22 mouse cellular contexts compared by ENCODE assay signal in the genomic region with DNA sequence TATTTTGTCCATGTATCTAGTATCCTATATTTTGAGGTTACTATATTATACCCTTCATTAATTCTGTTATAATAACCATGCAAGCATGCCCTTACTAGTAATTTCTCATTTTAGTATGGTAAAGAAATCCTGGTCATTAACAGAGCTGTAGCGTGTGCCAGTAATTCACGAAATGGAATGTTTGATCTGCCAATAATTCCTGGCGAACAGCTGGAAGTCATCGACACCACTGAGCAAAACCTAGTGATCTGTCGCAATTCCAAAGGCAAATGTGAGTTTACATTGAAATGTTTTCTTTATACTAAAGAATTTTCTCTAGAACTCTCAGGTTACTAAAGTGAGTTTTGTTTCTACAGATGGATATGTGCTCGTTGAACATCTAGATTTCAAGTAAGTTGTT.
"Had no signal": no experiment of that assay in that cellular context is flagged by ENCODE, and none has a peak within 500 bp of the region (broad histone marks: within the 10 kb centered on the region; RNA-seq: fewer than 3 reads in every experiment).

No protein-coding gene starts in this region.

- H3K4me2 ChIP-seq: intestine, embryonic 15.5 days; kidney, embryonic 15.5 days; limb, embryonic 12.5 days; liver, embryonic 13.5 days; midbrain, embryonic 13.5 days; neural tube, embryonic 13.5 days; stomach, embryonic 15.5 days had no signal

- H3K36me3 ChIP-seq: intestine, embryonic 15.5 days; kidney, embryonic 15.5 days; limb, embryonic 12.5 days; liver, embryonic 13.5 days; midbrain, embryonic 10.5 days; stomach, embryonic 15.5 days had no signal

- ATAC-seq: intestine, embryonic 15.5 days; midbrain, embryonic 13.5 days; midbrain, embryonic 16.5 days had no signal

- H3K27ac ChIP-seq: intestine, embryonic 15.5 days; kidney, embryonic 15.5 days; left cerebral cortex, adult 2 months; limb, embryonic 12.5 days; liver, embryonic 13.5 days; midbrain, embryonic 10.5 days; midbrain, embryonic 13.5 days; neural tube, embryonic 13.5 days; stomach, embryonic 15.5 days had no signal

- H3K4me1 ChIP-seq: intestine, embryonic 15.5 days; kidney, embryonic 15.5 days; limb, embryonic 12.5 days; liver, embryonic 13.5 days; megakaryocyte, embryonic 14.5 days; midbrain, embryonic 10.5 days; neural tube, embryonic 13.5 days; stomach, embryonic 15.5 days had no signal

- H3K4me3 ChIP-seq: intestine, embryonic 15.5 days; kidney, embryonic 15.5 days; left cerebral cortex, adult 2 months; limb, embryonic 12.5 days; liver, embryonic 13.5 days; megakaryocyte, embryonic 14.5 days; midbrain, embryonic 10.5 days; midbrain, embryonic 13.5 days; myocyte; neural tube, embryonic 13.5 days; stomach, embryonic 15.5 days had no signal

- H3K9ac ChIP-seq: intestine, embryonic 15.5 days; kidney, embryonic 15.5 days; limb, embryonic 12.5 days; liver, embryonic 13.5 days; midbrain, embryonic 13.5 days; neural tube, embryonic 13.5 days; stomach, embryonic 15.5 days had no signal

- H3K9me3 ChIP-seq: intestine, embryonic 15.5 days; kidney, embryonic 15.5 days; limb, embryonic 12.5 days; liver, embryonic 13.5 days; megakaryocyte, embryonic 14.5 days; midbrain, embryonic 10.5 days; midbrain, embryonic 13.5 days; neural tube, embryonic 13.5 days; stomach, embryonic 15.5 days had no signal

- H3K27me3 ChIP-seq: intestine, embryonic 15.5 days; kidney, embryonic 15.5 days; limb, embryonic 12.5 days; liver, embryonic 13.5 days; midbrain, embryonic 13.5 days; neural tube, embryonic 13.5 days; stomach, embryonic 15.5 days had no signal

- DNase-seq: kidney, adult 11 months; kidney, adult 8-10 months; kidney, postnatal 10 days; kidney, postnatal 36 days; layer of hippocampus, postnatal 36 days; liver; liver, embryonic 13.5 days; retina, postnatal 1 day; right cerebral cortex, postnatal 25 days; spleen, adult 18-20 months; thymus, postnatal 36 days had no signal
